Mouse (Mus musculus): ENCODE data around the gene Fbl.
"Not testable (repeated sequence)": the region's sequence is repeated elsewhere in the genome, so short reads cannot be mapped to it uniquely, and the experiment has no call there.

Gene Fbl

GRCm38 (mm10) chr7:28169489-28170422, at the start of gene Fbl:
Gene Fbl, plus strand, starts transcription at chr7:28169710.
- DNase-seq (ENCODE audit: low read depth, low spot score): peak; percentile 81

GRCm38 (mm10) chr7:28129166-28129565, 40.3 kb upstream of the Fbl start, which contains the start of gene 9530053A07Rik:
Gene 9530053A07Rik, plus strand, starts transcription at chr7:28129466.
- no peak for DNase-seq (ENCODE audit: low read depth, low spot score)

- peak; percentile 49 for DNase-seq (ENCODE audit: low read depth, low spot score)
Observed at GRCm38 (mm10) chr7:28137613-28138012, 31.9 kb upstream of the Fbl start.

GRCm38 (mm10) chr7:28148263-28148662, 21.2 kb upstream of the Fbl start:
- DNase-seq (ENCODE audit: low read depth, low spot score): no peak

- no peak for DNase-seq (ENCODE audit: low read depth, low spot score)
Observed at GRCm38 (mm10) chr7:28149841-28150240, 19.7 kb upstream of the Fbl start.

- DNase-seq (ENCODE audit: low read depth, low spot score): no peak
Observed at GRCm38 (mm10) chr7:28151584-28152221, 17.8 kb upstream of the Fbl start.

GRCm38 (mm10) chr7:28153595-28153994, 15.9 kb upstream of the Fbl start:
- not testable (repeated sequence) for DNase-seq (ENCODE audit: low read depth, low spot score)

- DNase-seq (ENCODE audit: low read depth, low spot score): no peak
Observed at GRCm38 (mm10) chr7:28159292-28159691, 10.2 kb upstream of the Fbl start.

- no peak for DNase-seq (ENCODE audit: low read depth, low spot score)
Observed at GRCm38 (mm10) chr7:28159893-28160292, 9.6 kb upstream of the Fbl start.

- DNase-seq (ENCODE audit: low read depth, low spot score): no peak
Observed at GRCm38 (mm10) chr7:28161163-28161749, 8.3 kb upstream of the Fbl start.

- DNase-seq (ENCODE audit: low read depth, low spot score): no peak
Observed at GRCm38 (mm10) chr7:28165406-28165805, 4.1 kb upstream of the Fbl start.

- no peak for DNase-seq (ENCODE audit: low read depth, low spot score)
Observed at GRCm38 (mm10) chr7:28168320-28169115, 992 bp upstream of the Fbl start.

GRCm38 (mm10) chr7:28175358-28175757, 5.8 kb downstream of the Fbl start:
- no peak for DNase-seq (ENCODE audit: low read depth, low spot score)

- DNase-seq (ENCODE audit: low read depth, low spot score): peak; percentile 97
Observed at GRCm38 (mm10) chr7:28179228-28179627, 9.7 kb downstream of the Fbl start, which contains the start of gene Dyrk1b. Gene Dyrk1b, plus strand, starts transcription at chr7:28179469.

GRCm38 (mm10) chr7:28179741-28180377, 10.3 kb downstream of the Fbl start:
- peak; percentile 87 for DNase-seq (ENCODE audit: low read depth, low spot score)

- DNase-seq (ENCODE audit: low read depth, low spot score): no peak
Observed at GRCm38 (mm10) chr7:28180890-28181289, 11.4 kb downstream of the Fbl start.

GRCm38 (mm10) chr7:28181376-28181775, 11.9 kb downstream of the Fbl start:
- DNase-seq (ENCODE audit: low read depth, low spot score): no peak

GRCm38 (mm10) chr7:28182320-28182719, 12.8 kb downstream of the Fbl start:
- no peak for DNase-seq (ENCODE audit: low read depth, low spot score)

- DNase-seq (ENCODE audit: low read depth, low spot score): no peak
Observed at GRCm38 (mm10) chr7:28185884-28186283, 16.4 kb downstream of the Fbl start.

GRCm38 (mm10) chr7:28186631-28187030, 17.1 kb downstream of the Fbl start:
- DNase-seq (ENCODE audit: low read depth, low spot score): no peak

GRCm38 (mm10) chr7:28191489-28191888, 22.0 kb downstream of the Fbl start:
- no peak for DNase-seq (ENCODE audit: low read depth, low spot score)
